Mouse (Mus musculus) hindbrain, postnatal 0 days (tissue): ENCODE data around the gene Sort1. TPM values are rescaled to one million over a fixed set of nuclear protein-coding genes. Genes with fewer than 3 reads are reported as not detected.
"Not testable (repeated sequence)": the region's sequence is repeated elsewhere in the genome, so short reads cannot be mapped to it uniquely, and the experiment has no call there.

Source experiments
- ATAC-seq: fragments of 200-750 bp; cut with Nextera tagmentation; 2 replicates; pipeline ENCODE4 v1.8.0; 2017; ENCODE audit warnings: mild to moderate bottlenecking, moderate TSS enrichment, moderate library complexity
- DNase-seq: peaks from one replicate; pipeline ENCODE4 v3.0.0-alpha.2; 2015; ENCODE audit warnings: low spot score
- H3K27ac ChIP-seq: fragments of 300-500 bp; sonication (generic); 2 replicates; pipeline ENCODE4 v1.5.1; 2014; ENCODE audit warnings: mild to moderate bottlenecking
- H3K27me3 ChIP-seq: fragments of 300-500 bp; sonication (generic); 2 replicates; pipeline ENCODE4 v1.6.1; 2014; ENCODE audit warnings: low read length, mixed read lengths; ENCODE audit not compliant: insufficient read depth
- H3K36me3 ChIP-seq: fragments of 300-500 bp; sonication (generic); 2 replicates; pipeline ENCODE4 v1.6.1; 2014; ENCODE audit warnings: low read length, mixed read lengths; ENCODE audit not compliant: insufficient read depth
- H3K4me1 ChIP-seq: fragments of 300-500 bp; sonication (generic); 2 replicates; pipeline ENCODE4 v1.6.1; 2014; ENCODE audit warnings: antibody characterized with exemption, low read length, mixed read lengths; ENCODE audit not compliant: insufficient read depth
- H3K4me2 ChIP-seq: fragments of 300-500 bp; sonication (generic); 2 replicates; pipeline ENCODE4 v1.6.1; 2014; ENCODE audit warnings: low read depth, mild to moderate bottlenecking, low read length, moderate library complexity, mixed read lengths
- H3K4me3 ChIP-seq: fragments of 300-500 bp; sonication (generic); 2 replicates; pipeline ENCODE4 v1.5.1; 2014; ENCODE audit warnings: low read length
- H3K9ac ChIP-seq: fragments of 300-500 bp; sonication (generic); replicated peaks from 2 replicates; pipeline ENCODE4 v1.6.1; 2014; ENCODE audit warnings: mild to moderate bottlenecking, low read length, moderate library complexity, mixed read lengths
- H3K9me3 ChIP-seq: fragments of 300-500 bp; sonication (generic); 2 replicates; pipeline ENCODE4 v1.6.1; 2016; ENCODE audit warnings: low read length, mixed read lengths
- CTCF ChIP-seq: IDR thresholded peaks from 2 replicates; pipeline ENCODE4 v1.5.1; 2016; ENCODE audit warnings: antibody characterized with exemption, control low read depth, low read depth
- WGBS: fragments of 180-500 bp; shearing (Covaris S2); extraction: QIAGEN DNeasy Blood & Tissue Kit; methylation state at CpG from one replicate; pipeline ENCODE4 v1.1.7; 2014; 5-methylcytosine and 5-hydroxymethylcytosine counted together
- polyA plus RNA-seq: library from polyadenylated mRNA; unstranded; fragments of >200 nt; fragmentation: Nextera tagmentation; extraction: Ambion mirVana; gene quantifications from 2 replicates; pipeline ENCODE4 v1.2.1, GENCODE M21; 2015
- total RNA-seq: library from RNA; depleted of rRNA; stranded (reverse); fragments of >200 nt; gene quantifications from 2 replicates; pipeline ENCODE4 v1.2.3, GENCODE M21; 2014; rRNA removed

Gene Sort1
- total RNA-seq (65.0 and 73.9 TPM in 2 replicates), polyA plus RNA-seq (11.7 and 13.3 TPM in 2 replicates)

- Histone ChIP-seq H3K4me3 (peak within 1 kb of the TSS; percentile 91), H3K4me1 (peaks cover 26% of the 10 kb centered on the region), H3K9me3 (no peaks in the 10 kb centered on the region), H3K9ac (peak within 1 kb of the TSS; percentile 92), H3K27ac (peak within 1 kb of the TSS; percentile 71), H3K27me3 (no peaks in the 10 kb centered on the region), H3K4me2 (peak within 1 kb of the TSS; percentile 84), H3K36me3 (no peaks in the 10 kb centered on the region)
- ATAC-seq (peak; percentile 98), DNase-seq (peak; percentile 97)
- 1% methylated on average over 88 of the region's 109 CpGs for WGBS
- no peak for TF ChIP-seq CTCF
Measured at GRCm38 (mm10) chr3:108283781-108284601, at the start of gene Sort1. Gene Sort1, plus strand, starts transcription at chr3:108284082.

- H3K9ac ChIP-seq, DNase-seq, H3K4me3 ChIP-seq, H3K4me1 ChIP-seq, ATAC-seq, H3K27ac ChIP-seq, H3K9me3 ChIP-seq, H3K4me2 ChIP-seq, H3K27me3 ChIP-seq, H3K36me3 ChIP-seq: not testable (repeated sequence)
- 0 out of 2 replicates have a peak, but pooled peaks have one; percentile 11 for TF ChIP-seq CTCF
- 84% methylated on average over 4 of the region's 4 CpGs for WGBS
Measured at GRCm38 (mm10) chr3:108237474-108238102, 46.3 kb upstream of the Sort1 start.

GRCm38 (mm10) chr3:108241243-108241839 lies 42.5 kb upstream of the Sort1 start:
- no peak for TF ChIP-seq CTCF
- no peaks in the 10 kb centered on the region for H3K9me3 ChIP-seq
- no peak overlapping the region for H3K9ac ChIP-seq
- H3K36me3 ChIP-seq: no peaks in the 10 kb centered on the region
- ATAC-seq (no peak), DNase-seq (no peak)
- H3K27me3 ChIP-seq: no peaks in the 10 kb centered on the region
- WGBS: 91% methylated on average over 3 of the region's 3 CpGs
- no peak overlapping the region for H3K4me3 ChIP-seq
- no peak overlapping the region for H3K4me2 ChIP-seq
- no peak overlapping the region for H3K27ac ChIP-seq
- no peaks in the 10 kb centered on the region for H3K4me1 ChIP-seq

GRCm38 (mm10) chr3:108246857-108247256 lies 37.0 kb upstream of the Sort1 start:
- no peak overlapping the region for H3K9ac ChIP-seq
- H3K27ac ChIP-seq: no peak overlapping the region
- TF ChIP-seq CTCF: no peak
- DNase-seq (no peak), ATAC-seq (no peak)
- WGBS: 86% methylated on average over 2 of the region's 2 CpGs
- no peaks in the 10 kb centered on the region for H3K9me3 ChIP-seq
- no peaks in the 10 kb centered on the region for H3K27me3 ChIP-seq
- no peak overlapping the region for H3K4me2 ChIP-seq
- H3K36me3 ChIP-seq: no peaks in the 10 kb centered on the region
- H3K4me1 ChIP-seq: no peaks in the 10 kb centered on the region
- H3K4me3 ChIP-seq: no peak overlapping the region

- ATAC-seq: peak; percentile 100
- Histone ChIP-seq H3K27ac (no peak within 1 kb of the TSS), H3K4me2 (peak within 1 kb of the TSS; percentile 90), H3K9ac (peak within 1 kb of the TSS; percentile 76), H3K27me3 (no peaks in the 10 kb centered on the region), H3K36me3 (no peaks in the 10 kb centered on the region), H3K4me1 (peaks cover 9% of the 10 kb centered on the region), H3K4me3 (peak within 1 kb of the TSS; percentile 98), H3K9me3 (no peaks in the 10 kb centered on the region)
- TF ChIP-seq CTCF: 0 out of 2 replicates have a peak, but pooled peaks have one; percentile 5
- peak; percentile 99 for DNase-seq
- WGBS: under 1% methylated on average over 79 of the region's 79 CpGs
Measured at GRCm38 (mm10) chr3:108256719-108257637, 26.9 kb upstream of the Sort1 start, which contains the start of gene Psma5. Gene Psma5, plus strand, starts transcription at chr3:108256926.
